Mouse (Mus musculus) small intestine, adult 2 months (tissue): ENCODE data around the gene Fam131b. TPM values are rescaled to one million over a fixed set of nuclear protein-coding genes. Genes with fewer than 3 reads are reported as not detected.

Experiments used
- H3K27ac ChIP-seq: fragments of 200-500 bp; 2 replicates; pipeline ENCODE4 v1.5.1; 2012; ENCODE audit warnings: low read depth, low read length, control low read depth, inconsistent platforms; ENCODE audit not compliant: insufficient read depth
- H3K27me3 ChIP-seq: fragments of 200-500 bp; 2 replicates; pipeline ENCODE4 v1.6.1; 2012; ENCODE audit warnings: mild to moderate bottlenecking, moderate library complexity, low read length, inconsistent platforms; ENCODE audit not compliant: control insufficient read depth, insufficient read depth
- H3K36me3 ChIP-seq: fragments of 200-500 bp; 2 replicates; pipeline ENCODE4 v1.6.1; 2012; ENCODE audit warnings: mild to moderate bottlenecking, low read length, control low read depth, inconsistent platforms; ENCODE audit not compliant: control insufficient read depth, insufficient read depth
- H3K4me1 ChIP-seq: fragments of 200-500 bp; 2 replicates; pipeline ENCODE4 v1.6.1; 2012; ENCODE audit warnings: low read length, inconsistent platforms, mixed read lengths; ENCODE audit not compliant: control insufficient read depth, insufficient read depth, insufficient read length
- H3K4me3 ChIP-seq: fragments of 200-500 bp; 2 replicates; pipeline ENCODE4 v1.5.1; 2012; ENCODE audit warnings: low read depth, mild to moderate bottlenecking, control low read depth, inconsistent platforms, low read length, moderate library complexity
- CTCF ChIP-seq: fragments of 200-500 bp; IDR thresholded peaks from 2 replicates; pipeline ENCODE4 v1.5.1; 2012; ENCODE audit warnings: low read depth, mild to moderate bottlenecking, control low read depth, inconsistent platforms, low read length, moderate library complexity, mixed read lengths; ENCODE audit not compliant: insufficient replicate concordance, insufficient read length; ENCODE audit errors: extremely low read depth
- POLR2A ChIP-seq: fragments of 200-500 bp; IDR thresholded peaks from 2 replicates; pipeline ENCODE4 v1.6.1; 2012; ENCODE audit warnings: low read depth, mild to moderate bottlenecking, control low read depth, inconsistent platforms, low read length, moderate library complexity
- WGBS: fragments of 180-500 bp; shearing (Covaris S2); methylation state at CpG from one replicate; pipeline ENCODE4 v1.1.7; 2018; 5-methylcytosine and 5-hydroxymethylcytosine counted together
- polyA plus RNA-seq: library from polyadenylated mRNA; depleted of rRNA; stranded (reverse); fragments of >200 nt; gene quantifications from 2 replicates; pipeline ENCODE4 v1.2.3, GENCODE M21; 2012

Gene Fam131b
- polyA plus RNA-seq, 1 experiment: 0.19 TPM

- Histone ChIP-seq H3K27ac (no peak overlapping the region), H3K27me3 (no peaks in the 10 kb centered on the region), H3K4me1 (peaks cover 18% of the 10 kb centered on the region), H3K36me3 (peaks cover 86% of the 10 kb centered on the region), H3K4me3 (no peak overlapping the region)
- TF ChIP-seq CTCF (no peak), POLR2A (no peak)
- 85% methylated on average over 6 of the region's 6 CpGs for WGBS
These were observed 35.9 kb upstream of the Fam131b start for GRCm38 (mm10) chr6:42360231-42360840.

- TF ChIP-seq CTCF (no peak), POLR2A (no peak)
- peaks cover 20% of the 10 kb centered on the region for H3K4me1 ChIP-seq
- 0 out of 2 replicates have a peak overlapping the region, but pooled peaks have one; percentile 18 for H3K27ac ChIP-seq
- 72% methylated on average over 9 of the region's 9 CpGs for WGBS
- peaks cover 84% of the 10 kb centered on the region for H3K36me3 ChIP-seq
- no peaks in the 10 kb centered on the region for H3K27me3 ChIP-seq
- H3K4me3 ChIP-seq: no peak overlapping the region
These were observed 35.1 kb upstream of the Fam131b start for GRCm38 (mm10) chr6:42359364-42360147.

GRCm38 (mm10) chr6:42358901-42359300 lies 34.5 kb upstream of the Fam131b start:
- Histone ChIP-seq H3K27ac (0 out of 2 replicates have a peak overlapping the region, but pooled peaks have one; percentile 18), H3K4me1 (peaks cover 26% of the 10 kb centered on the region), H3K27me3 (no peaks in the 10 kb centered on the region), H3K4me3 (no peak overlapping the region), H3K36me3 (peaks cover 78% of the 10 kb centered on the region)
- TF ChIP-seq CTCF (no peak), POLR2A (no peak)
- 94% methylated on average over 12 of the region's 12 CpGs for WGBS

- H3K4me3 ChIP-seq: no peak overlapping the region
- H3K27ac ChIP-seq: no peak overlapping the region
- peaks cover 35% of the 10 kb centered on the region for H3K4me1 ChIP-seq
- peaks cover 74% of the 10 kb centered on the region for H3K36me3 ChIP-seq
- H3K27me3 ChIP-seq: no peaks in the 10 kb centered on the region
- WGBS: 84% methylated on average over 6 of the region's 6 CpGs
- no peak for TF ChIP-seq POLR2A
- TF ChIP-seq CTCF: no peak
These were observed 33.5 kb upstream of the Fam131b start for GRCm38 (mm10) chr6:42357901-42358300.

GRCm38 (mm10) chr6:42356913-42357312 lies 32.5 kb upstream of the Fam131b start:
- Histone ChIP-seq H3K27me3 (no peaks in the 10 kb centered on the region), H3K4me1 (peaks cover 40% of the 10 kb centered on the region), H3K36me3 (peaks cover 70% of the 10 kb centered on the region), H3K27ac (peak overlapping the region; percentile 6; the same call in 1 of the 2 replicates), H3K4me3 (no peak overlapping the region)
- TF ChIP-seq CTCF (no peak), POLR2A (no peak)
- 41% methylated on average over 5 of the region's 5 CpGs for WGBS

- peaks cover 68% of the 10 kb centered on the region for H3K36me3 ChIP-seq
- H3K27ac ChIP-seq: no peak overlapping the region; the same call in 1 of the 2 replicates
- no peak overlapping the region for H3K4me3 ChIP-seq
- WGBS: 94% methylated on average over 13 of the region's 13 CpGs
- no peaks in the 10 kb centered on the region for H3K27me3 ChIP-seq
- no peak for TF ChIP-seq POLR2A
- peaks cover 48% of the 10 kb centered on the region for H3K4me1 ChIP-seq
These were observed 31.6 kb upstream of the Fam131b start for GRCm38 (mm10) chr6:42355794-42356600.

- peaks cover 62% of the 10 kb centered on the region for H3K36me3 ChIP-seq
- 97% methylated on average over 6 of the region's 6 CpGs for WGBS
- peaks cover 51% of the 10 kb centered on the region for H3K4me1 ChIP-seq
- no peak for TF ChIP-seq POLR2A
- no peak for TF ChIP-seq CTCF
- H3K27me3 ChIP-seq: no peaks in the 10 kb centered on the region
- H3K27ac ChIP-seq: no peak overlapping the region
- no peak overlapping the region for H3K4me3 ChIP-seq
These were observed 30.9 kb upstream of the Fam131b start for GRCm38 (mm10) chr6:42355366-42355765.
